Mouse (Mus musculus): ENCODE measurements around the gene Slfn5.
"Not testable (repeated sequence)": the region's sequence is repeated elsewhere in the genome, so short reads cannot be mapped to it uniquely, and the experiment has no call there.

The Slfn5 gene

DNA sequence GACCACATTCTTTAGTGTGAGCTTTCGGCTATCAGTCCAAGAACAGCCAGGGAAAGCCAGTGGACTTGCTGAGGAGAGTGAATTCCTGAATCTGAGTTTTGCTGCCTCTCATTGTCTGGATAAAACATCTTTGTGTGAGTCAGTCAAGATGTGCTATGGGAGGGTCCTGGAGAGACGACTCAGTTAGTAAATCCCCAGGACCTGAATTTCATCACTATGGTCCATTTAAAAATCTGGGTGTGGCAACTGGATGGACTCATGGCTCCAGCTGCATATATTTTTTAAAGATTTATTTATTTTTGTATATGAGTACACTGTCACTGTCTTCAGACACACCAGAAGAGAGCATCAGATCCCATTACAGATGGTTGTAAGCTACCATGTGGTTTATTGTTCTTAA lies 5.5 kb upstream of the Slfn5 start:
- no peak for DNase-seq (ENCODE audit: inconsistent ontology term)

DNA sequence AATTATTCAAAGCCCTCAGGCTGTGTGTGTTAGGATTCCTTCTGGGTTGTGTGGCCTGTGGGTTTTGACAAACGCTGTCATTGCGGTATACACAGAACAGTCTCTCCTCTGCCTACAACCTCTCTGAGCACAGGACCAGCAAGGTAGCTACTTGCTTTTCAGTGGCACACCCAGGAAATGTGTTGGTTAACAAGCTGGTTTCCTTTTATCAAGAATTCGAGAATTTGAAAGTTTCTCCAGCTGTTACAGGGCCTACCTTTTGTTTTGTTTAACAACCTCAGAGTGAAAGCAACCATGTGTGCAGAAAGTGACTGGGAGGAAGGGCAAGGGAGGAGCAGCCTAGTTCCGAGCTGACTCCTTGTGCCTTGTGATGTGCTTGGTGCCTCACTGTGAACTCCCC lies 3.7 kb upstream of the Slfn5 start:
- DNase-seq (ENCODE audit: inconsistent ontology term), result no peak

DNA sequence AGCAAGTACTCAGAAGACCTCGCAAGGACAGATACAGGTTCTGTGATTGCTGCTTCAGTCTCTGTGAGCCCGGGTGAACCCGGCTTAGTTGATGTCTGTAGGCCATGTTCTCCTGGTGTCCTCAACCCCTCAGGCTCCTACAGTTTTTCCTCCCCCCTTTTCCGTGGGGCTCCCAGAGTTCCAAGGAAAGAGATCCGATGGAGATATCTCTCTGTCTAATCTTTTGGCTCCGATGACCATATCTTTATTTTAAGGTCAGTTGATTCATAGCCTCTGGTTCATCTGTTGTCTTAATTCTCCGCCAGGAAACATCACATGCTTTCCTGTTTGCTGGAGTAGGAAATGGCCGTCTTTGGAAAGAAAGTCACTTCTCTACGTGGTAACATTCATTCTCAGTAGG lies 2.1 kb upstream of the Slfn5 start:
- DNase-seq (ENCODE audit: inconsistent ontology term), result no peak

DNA sequence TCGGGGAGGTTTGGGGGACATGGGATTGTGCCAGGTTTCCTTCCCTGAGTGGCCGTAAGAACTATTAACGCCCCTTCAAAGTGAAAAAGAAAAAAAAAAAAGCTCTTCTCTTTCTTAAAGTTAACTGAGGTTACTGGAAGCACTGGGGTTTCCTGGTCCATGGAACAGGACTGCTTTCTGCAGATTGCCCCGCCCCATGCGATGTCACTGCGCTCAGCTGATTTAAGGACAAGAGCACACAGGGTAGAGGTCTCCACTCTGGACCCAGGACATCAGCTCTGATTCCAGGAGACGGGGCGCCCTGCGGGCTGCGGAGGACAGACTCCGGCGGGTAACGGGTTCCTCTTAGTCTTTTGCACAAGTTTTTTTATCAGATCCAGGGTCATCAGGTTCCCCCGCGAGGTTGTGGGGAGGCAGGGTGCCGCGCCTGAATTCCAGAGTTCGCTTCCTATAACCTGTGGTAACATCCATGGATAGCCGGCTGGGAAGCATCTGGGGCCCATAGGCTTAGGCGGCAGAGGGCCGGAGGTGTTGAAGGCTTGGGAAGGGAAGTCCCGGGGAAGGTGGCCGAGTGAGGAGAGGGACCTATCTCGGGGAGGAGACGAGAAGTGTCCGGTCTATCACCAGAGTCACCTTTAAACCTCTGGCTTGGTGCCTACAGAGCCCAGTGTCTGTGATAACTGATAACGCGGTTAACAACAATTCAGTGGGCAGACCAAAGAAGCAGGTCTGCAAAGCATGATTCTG lies 889 bp downstream of the Slfn5 start:
- no peak for DNase-seq (ENCODE audit: inconsistent ontology term)

DNA sequence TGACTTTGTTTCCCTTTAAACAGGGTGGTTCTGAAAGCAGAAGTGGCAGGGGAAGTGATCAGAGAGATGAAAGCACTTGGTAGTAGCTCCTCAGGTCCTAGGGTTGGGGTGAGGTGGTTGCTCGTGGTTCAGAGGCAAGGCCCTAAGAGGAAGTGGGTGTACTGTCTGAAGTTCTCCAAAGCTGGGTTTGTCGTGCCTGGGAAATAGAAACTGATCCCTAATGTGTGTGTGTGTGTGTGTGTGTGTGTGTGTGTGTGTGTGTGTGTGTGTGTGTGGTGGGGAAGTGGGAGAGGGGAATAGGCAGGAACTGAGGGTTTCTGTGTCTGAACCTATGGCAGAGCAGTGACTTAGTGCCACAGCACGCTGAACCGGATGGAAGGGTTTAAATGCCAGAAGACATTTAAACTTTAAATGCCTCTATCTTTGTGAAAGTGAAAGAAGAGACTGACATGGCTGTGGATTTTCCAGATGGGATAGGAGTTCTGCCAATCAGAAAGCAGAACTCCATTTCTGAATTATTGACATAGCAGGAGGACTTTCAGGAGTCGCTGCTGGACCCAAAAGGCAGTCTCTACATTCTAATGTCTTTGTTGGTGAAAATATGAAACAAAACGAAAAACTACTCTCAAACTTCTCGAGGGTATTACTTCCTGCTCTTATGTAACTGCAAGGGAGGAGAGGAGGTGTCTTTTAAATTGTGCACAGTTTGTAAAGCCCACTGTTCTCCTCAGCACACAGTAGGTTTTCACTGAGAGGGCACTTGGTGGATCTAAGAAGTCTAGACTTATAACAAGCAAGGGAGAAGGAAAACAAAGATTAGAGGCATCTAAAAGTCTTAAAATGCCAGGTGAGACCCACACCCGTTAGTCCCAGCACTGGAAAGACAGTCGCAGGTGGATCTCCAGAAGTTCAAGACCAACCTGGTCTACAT lies 1.7 kb downstream of the Slfn5 start:
- no peak for DNase-seq (ENCODE audit: inconsistent ontology term)

DNA sequence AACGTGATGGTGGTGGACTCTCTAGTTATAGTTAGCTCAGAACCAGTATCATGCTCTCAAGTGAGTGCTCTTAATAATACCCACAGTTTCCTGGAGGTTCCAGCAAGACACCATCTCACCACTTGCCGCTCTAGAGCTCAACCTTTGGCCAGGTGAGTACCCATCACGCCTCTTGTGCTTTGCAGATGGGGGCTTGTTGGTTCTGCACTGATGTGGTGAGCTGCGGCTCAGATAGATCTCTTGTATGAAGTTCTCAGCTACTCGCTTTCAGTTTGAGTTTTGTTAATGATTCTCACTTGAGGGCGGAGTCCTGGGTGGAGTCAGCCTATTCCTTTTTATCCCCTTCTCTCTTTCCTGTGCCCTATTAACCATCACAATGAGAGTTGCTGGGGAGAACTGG lies 3.5 kb downstream of the Slfn5 start:
- no peak for DNase-seq (ENCODE audit: inconsistent ontology term)

DNA sequence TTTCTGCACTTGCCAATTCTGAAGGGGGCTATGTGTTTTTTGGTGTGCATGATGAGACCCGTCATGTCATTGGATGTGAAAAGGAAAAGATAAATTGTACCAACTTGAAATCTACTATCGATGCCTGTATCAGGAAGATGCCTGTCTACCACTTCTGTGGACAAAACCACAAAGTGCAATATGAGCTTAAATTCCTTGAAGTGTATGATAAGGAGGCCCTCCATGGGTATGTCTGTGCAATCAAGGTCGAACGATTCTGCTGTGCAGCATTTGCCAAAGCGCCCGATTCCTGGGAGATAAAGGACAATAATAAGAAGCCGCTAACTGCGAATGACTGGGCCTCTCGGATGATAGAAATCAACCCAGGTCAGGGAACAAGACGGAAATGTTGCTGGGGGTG lies 5.8 kb downstream of the Slfn5 start:
- no peak for DNase-seq (ENCODE audit: inconsistent ontology term)

DNA sequence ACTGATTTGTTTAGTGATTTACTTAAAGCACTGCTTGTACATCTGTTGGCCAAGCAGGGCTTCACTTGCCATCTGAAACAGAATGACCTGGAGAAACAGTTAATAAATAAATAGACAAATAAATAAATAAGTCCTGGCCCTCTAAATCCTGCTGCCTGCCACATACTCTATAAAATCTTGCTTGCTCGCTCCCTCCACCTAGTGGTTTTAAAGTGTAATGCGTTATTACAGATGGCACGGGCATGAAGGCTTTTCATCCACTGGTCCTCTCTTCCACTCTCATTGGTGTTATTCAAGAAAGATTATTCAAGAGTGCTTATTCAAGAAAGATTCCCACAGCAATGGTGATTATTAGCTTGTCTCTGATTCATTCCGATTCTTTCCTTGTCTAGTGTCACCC lies 8.5 kb downstream of the Slfn5 start:
- peak; percentile 51 for DNase-seq (ENCODE audit: inconsistent ontology term)

DNA sequence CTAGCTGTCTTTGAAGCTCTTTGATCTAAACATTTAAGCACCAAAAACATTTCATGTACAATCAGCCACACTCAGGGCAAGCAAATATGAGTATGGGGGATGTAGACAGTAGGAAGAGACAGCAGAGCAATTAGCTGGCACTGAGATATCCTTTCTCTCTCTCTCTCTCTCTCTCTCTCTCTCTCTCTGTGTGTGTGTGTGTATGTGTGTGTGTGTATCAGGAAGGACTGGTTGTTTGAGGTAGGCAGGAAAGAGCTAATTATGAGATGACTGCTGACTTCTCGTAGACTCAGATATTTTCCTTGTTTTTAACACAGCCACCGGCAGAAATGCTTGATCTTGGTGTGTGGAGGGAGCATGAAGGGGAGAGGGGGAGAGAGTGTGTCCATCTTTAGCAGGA lies 10.6 kb downstream of the Slfn5 start:
- DNase-seq (ENCODE audit: inconsistent ontology term), result no peak

DNA sequence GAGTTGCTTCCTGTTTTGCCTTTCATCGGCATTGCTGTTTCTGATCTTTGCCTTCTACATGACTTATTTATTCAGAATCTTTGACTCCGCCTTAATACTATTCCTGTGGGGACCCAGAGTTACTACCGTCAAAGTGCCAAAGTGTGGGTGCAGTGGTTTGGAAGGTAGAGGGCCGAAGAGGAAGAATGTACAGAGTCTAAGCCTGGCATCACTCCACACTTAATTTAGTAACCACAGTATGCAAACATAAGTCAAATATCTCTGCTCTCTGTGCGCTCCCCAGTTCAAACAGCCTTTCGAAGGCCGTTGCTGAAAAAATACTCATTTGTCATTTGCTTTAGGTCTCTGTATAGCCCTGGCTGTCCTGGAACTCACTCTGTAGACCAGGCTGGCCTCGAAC lies 11.1 kb downstream of the Slfn5 start:
- no peak for DNase-seq (ENCODE audit: inconsistent ontology term)

DNA sequence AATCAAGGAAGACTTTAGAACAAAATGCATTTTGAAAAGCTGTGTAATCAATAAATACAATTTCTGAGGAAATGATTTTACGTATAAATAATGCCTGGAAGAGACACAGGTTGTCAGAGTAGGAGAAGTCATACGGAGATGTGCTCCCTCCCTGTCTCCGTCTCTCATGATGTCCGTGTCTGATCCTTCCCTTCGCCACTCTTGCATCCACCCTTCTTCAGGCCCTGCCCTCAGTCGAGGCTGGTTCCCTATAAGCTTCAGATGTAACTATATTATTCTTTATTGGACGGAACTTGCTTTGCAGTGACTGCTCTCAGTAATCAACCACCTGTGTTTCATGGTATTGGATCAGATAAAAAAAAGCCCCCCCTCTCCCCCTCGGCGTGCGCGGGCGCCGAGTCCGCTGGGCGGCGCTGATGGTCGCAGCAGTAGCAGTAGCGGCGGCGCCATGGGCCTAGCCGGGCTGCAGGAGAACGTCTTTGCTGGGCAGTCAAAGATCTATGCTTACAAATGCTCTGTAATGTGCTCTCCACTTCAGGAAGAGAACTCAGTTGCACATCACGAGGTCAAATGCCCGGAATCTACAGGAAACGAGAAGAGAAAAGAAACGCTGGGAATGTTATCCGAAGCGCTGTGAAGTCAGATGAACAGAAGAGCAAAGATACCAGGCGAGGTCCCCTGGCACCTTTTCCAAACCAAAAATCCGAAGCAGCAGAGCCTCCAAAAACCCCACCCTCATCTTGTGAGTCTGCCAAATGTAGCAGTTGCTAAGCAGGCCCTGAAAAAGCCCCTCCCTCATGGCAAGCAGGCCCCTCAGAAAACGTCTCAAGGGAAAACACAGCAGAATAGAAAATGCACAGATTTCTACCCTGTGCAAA lies 19.8 kb downstream of the Slfn5 start:
- peak; percentile 46 for DNase-seq (ENCODE audit: inconsistent ontology term)

DNA sequence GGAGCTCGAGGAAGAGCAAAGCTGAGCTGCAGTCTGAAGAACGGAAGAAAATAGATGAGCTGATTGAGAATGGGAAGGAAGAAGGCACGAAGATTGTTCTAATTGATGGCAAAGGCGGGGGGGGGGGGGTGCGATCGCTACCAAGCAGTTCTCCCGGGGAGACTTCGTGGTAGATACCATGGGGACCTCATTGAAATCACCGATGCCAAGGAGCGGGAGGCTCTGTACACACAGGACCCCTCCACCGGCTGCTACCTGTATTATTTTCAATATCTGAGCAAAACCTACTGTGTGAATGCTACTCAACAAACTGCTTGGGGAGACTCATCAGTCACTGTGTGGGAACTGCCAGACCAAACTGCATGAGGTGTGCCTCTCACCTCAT lies 20.4 kb downstream of the Slfn5 start:
- no peak for DNase-seq (ENCODE audit: inconsistent ontology term)

DNA sequence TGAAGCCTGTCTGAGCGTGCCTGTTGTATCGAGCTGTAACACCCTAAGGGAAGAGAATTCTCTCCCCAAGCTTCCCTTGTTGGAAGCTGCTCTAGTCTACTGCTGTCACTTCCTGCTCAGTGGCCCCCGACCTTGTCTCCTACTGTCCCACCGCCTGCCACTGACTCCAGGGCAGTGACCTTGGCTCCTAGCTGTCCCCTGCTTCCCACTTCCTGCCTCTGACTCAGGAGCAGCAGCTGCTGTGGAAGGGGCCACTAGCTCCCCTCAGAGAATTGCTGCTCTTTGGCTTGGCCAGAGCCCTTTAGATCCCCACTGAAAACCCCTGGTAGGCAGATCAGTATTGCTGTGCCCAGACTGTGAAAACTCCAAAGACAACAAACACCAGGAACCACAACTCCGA lies 22.8 kb downstream of the Slfn5 start:
- DNase-seq (ENCODE audit: inconsistent ontology term), result no peak

DNA sequence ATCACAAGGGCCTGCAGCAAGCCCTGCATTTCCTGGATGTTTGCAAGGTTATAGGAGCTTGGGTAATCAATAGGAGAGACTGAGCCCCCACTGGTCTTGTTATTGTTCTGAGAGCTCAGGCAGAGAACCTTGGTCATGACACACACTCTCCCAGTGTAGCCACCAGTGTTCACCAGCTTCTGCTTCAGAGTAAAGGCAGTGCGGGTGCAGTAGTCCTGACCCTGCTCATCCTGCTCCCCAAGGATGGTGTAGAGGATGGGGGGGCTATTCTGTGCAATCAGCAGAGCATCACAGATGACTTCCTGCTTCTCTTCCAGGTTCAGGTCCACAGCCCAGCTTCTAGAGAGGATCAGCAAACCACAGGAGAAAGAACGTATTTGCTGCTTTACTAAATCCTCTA lies 31.3 kb downstream of the Slfn5 start:
- not testable (repeated sequence) for DNase-seq (ENCODE audit: inconsistent ontology term)

DNA sequence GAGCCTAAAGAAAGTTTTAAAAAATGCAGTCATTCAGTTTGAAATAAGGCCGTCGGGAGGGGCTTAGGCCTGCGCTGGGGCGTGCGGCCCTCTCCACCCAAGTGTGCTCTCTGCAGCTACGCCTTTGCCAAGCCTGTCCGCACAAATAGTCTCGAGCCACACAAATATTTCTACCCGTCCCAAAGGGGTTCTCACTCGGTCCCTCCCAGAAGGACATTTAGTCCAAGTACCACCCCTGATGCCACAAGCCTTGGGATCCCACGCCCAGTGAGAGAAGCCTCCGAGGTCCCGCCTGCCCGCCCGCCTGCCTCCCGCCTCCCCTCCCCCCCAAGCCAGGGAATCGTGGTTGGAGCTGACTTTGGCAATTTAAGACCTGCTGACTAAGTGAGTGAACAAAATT lies 32.0 kb downstream of the Slfn5 start:
- DNase-seq (ENCODE audit: inconsistent ontology term), result no peak

DNA sequence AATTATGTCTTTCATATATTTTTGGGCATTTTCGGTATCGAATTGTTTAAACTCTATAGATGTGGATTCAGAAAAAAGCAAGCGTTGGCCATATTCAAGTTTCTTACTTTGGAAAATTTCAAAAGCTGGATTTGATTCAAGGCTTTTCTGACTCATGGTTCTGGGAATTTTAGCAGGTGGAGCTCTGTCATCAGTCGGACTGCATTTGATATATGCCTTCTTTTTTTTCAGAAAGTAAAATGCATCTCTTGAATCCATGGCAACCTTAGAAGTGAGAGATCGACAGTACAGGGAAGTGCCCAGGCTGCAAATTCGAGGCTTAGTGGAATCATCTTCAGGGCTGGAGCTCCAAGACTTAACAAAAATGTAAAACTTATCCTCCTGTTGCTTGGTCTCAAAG lies 36.5 kb downstream of the Slfn5 start:
- no peak for DNase-seq (ENCODE audit: inconsistent ontology term)

DNA sequence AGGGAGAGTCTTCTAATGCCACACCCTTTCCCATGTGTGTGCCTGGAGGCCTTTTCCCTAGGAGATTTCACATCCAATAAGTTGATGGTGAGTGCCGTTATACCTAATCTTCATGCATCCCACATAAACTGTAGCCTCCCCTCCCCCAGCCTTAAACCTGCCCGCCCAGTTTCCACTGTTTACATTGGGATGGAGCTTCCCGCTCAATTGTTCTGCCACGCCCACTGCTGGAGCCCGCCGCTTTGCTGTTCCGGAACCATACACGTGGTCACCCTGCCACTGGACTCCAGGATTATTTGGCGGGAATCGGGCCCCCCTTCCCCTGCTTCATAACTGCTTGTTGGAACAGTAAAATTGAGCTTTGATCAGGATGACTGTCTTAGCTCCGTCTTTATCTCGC lies 38.2 kb downstream of the Slfn5 start:
- DNase-seq (ENCODE audit: inconsistent ontology term), result no peak

DNA sequence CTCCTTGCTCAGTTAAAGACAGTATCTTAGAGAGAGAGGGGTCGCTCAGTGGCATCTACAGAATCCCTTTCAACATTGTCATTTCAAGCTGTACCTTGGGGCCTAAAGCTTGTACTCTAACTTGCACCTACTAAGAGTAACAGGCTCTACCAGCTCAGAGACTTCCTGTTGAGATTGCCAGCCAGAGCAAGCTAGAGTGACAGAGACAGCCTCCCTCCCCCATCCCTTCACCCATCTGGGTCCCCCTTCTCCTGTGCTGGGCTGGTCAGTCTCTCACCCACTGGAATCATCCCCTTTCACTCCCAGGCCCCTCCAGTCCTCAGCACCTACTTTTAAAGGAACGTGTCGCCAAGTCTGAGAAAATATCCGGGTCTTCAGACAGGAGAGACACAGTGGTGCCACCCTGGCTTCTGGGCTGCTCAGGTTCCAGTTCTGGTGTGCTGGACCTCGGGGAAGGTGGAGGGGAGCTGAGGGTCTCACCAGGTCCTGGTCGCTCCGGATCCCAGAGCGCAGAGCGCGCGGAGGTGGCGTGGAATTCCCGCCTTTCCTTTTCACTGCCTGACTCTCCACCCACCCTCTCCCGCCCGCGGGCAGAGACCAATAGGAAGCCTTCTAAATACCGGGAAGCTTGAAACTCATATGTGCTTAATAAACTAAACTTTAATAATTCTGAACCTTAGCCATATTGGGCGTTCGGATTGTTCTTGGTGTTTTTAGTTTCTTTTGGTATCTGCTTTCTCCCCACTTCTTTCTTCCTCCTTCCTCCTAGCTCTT lies 39.6 kb downstream of the Slfn5 start:
- peak; percentile 81 for DNase-seq (ENCODE audit: inconsistent ontology term)

DNA sequence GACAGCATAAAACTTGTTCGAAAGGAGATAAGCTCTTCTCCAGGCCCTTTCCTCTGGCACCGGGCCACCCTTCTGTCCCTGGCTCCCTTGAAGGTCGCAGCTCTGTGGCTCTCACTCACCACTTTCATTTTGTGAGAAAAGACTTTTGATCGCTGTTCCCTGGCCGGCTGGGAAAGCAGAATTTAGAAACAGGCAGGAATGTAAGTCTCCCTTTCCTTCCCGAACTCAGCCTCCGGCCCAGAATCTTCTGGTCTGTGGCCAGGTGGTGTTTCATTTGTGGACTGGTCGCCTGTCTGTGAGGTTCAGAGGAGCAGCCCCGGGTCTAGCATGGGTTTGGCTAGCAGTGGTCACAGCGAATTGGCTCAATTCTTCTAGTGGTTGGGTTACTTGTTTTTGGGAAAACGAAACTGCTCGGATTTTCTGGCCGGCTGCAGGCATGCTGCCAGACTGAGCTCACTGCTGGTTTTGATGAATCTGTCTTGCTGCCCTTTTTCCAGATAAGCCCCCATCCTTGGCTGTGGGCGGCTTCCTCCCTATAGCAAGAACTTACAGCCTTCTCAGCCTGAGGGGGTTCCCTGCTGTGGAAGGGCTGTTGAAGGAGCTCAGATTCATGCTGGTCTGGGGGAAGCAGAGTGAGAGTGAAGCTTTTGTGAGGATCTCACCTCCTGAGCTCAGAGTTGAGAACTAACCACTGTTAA lies 40.5 kb downstream of the Slfn5 start, which contains the start of gene Slfn9:
Slfn9 (minus strand) TSS at position 362 of the 698 bp plus-strand sequence.
- peak; percentile 72 for DNase-seq (ENCODE audit: inconsistent ontology term)

DNA sequence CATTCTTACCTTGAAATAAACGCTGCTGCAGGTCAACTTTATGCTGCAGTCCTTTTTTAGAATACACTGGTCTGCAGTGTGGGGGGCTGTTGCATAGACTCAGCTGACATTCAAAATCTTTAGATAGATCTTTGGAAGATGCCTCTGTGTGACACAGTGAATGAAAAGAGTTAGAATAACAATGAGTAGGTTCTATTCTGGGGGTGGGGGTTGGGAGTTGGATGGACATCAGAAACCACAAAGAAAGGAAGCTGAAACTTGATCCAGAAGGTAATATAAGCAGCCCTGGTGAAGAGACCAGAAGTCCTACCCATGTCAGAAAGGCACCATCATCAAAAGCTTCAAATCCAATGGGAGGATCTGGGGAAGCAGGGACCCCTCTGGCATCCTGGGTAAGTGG lies 62.2 kb downstream of the Slfn5 start:
- DNase-seq (ENCODE audit: inconsistent ontology term), result no peak

All from Muller cell, postnatal 12 days (primary cell).